ENCODE assay signal across 18 mouse cellular contexts in the genomic region with DNA sequence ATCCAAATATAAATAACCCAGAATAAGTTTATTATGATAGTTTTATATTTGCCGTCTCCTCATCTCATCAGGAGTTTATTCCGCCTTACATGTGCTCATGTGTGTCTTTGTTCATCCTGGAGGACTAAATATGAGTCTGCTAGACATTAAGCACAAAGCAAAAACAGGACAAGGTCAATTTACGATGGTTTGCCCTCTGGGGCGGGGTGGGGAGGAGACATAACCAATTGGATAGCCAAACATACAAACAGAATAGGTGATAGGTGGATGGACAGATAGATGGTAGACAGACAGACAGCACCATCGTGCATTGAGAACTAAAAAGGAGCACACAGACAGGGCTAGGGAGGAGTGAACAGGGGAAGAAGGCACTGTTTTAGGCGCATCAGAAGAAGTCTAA. TPM values are rescaled to one million over a fixed set of nuclear protein-coding genes. Genes with fewer than 3 reads are reported as not detected.
A peak's percentile ranks its signal among the peaks of the same experiment; 100 is the strongest.
DNase-seq lines count a peak whose midpoint lies in the region; ATAC-seq and TF ChIP-seq lines count a peak whose summit lies in the region.
"Had no signal": no experiment of that assay in that cellular context is flagged by ENCODE, and none has a peak within 500 bp of the region (broad histone marks: within the 10 kb centered on the region; RNA-seq: fewer than 3 reads in every experiment).

No protein-coding gene starts in this region.

- TF ChIP-seq CTCF in kidney, adult 2 months (conservative IDR thresholded peaks at IDR 0.05; ENCODE audit: insufficient read depth, insufficient read length, low read depth, low read length), result no peak

- no peak overlapping the region for H3K4me3 ChIP-seq in heart, embryonic 12.5 days
- no peak overlapping the region for H3K4me3 ChIP-seq in kidney, adult 2 months (ENCODE audit: insufficient read depth, low read depth, low read length)
- no peak overlapping the region for H3K4me3 ChIP-seq in midbrain, embryonic 11.5 days (ENCODE audit: low read depth, low read length)
- no peak overlapping the region for H3K4me3 ChIP-seq in midbrain, embryonic 13.5 days (replicated peaks)
- H3K4me3 ChIP-seq: hindbrain, embryonic 12.5 days had no signal

- no peak for DNase-seq in heart, adult 8-10 months (ENCODE audit: low spot score)
- no peak for DNase-seq in kidney, adult 2 months
- no peak for DNase-seq in kidney, adult 8-10 months
- DNase-seq in midbrain, embryonic 11.5 days (ENCODE audit: low spot score, missing footprints), result peak; percentile 66
- DNase-seq: adrenal gland, postnatal 36 days; B cell, adult 2 months; cerebellum, adult 9-10 months had no signal

- no peak overlapping the region for H3K4me2 ChIP-seq in heart, embryonic 12.5 days
- H3K4me2 ChIP-seq in midbrain, embryonic 11.5 days, result no peak overlapping the region
- no peak overlapping the region for H3K4me2 ChIP-seq in midbrain, embryonic 13.5 days (replicated peaks)
- H3K4me2 ChIP-seq: hindbrain, embryonic 12.5 days had no signal

- H3K27me3 ChIP-seq in heart, embryonic 12.5 days (replicated peaks), result no peaks in the 10 kb centered on the region
- no peaks in the 10 kb centered on the region for H3K27me3 ChIP-seq in kidney, adult 2 months (replicated peaks; ENCODE audit: control insufficient read depth, insufficient read depth, low read length)
- H3K27me3 ChIP-seq in midbrain, embryonic 11.5 days (ENCODE audit: control insufficient read depth, insufficient read depth, low read length), result no peaks in the 10 kb centered on the region
- H3K27me3 ChIP-seq in midbrain, embryonic 13.5 days, result peaks cover 4% of the 10 kb centered on the region; the same call in 1 of the 2 replicates
- H3K27me3 ChIP-seq: CH12.LX, Patski had no signal

- H3K27ac ChIP-seq in heart, embryonic 12.5 days (ENCODE audit: poor library complexity, severe bottlenecking), result peak overlapping the region; percentile 59
- H3K27ac ChIP-seq in kidney, adult 2 months (ENCODE audit: insufficient read depth, low read depth, low read length), result peak overlapping the region; percentile 73
- H3K27ac ChIP-seq in midbrain, embryonic 11.5 days (ENCODE audit: low read depth, low read length), result no peak overlapping the region
- no peak overlapping the region for H3K27ac ChIP-seq in midbrain, embryonic 13.5 days
- H3K27ac ChIP-seq: hindbrain, embryonic 12.5 days; macrophage had no signal

- 78% methylated on average over 6 of the region's 6 CpGs for WGBS in heart, embryonic 12.5 days
- WGBS in kidney, adult 2 months, result 84% methylated on average over 6 of the region's 6 CpGs
- WGBS in midbrain, embryonic 11.5 days, result 93% methylated on average over 6 of the region's 6 CpGs
- WGBS in midbrain, embryonic 13.5 days, result 92% methylated on average over 6 of the region's 6 CpGs

- no peaks in the 10 kb centered on the region for H3K36me3 ChIP-seq in heart, embryonic 12.5 days
- H3K36me3 ChIP-seq in kidney, adult 2 months (ENCODE audit: control insufficient read depth, insufficient read depth, low read length), result no peaks in the 10 kb centered on the region
- H3K36me3 ChIP-seq in midbrain, embryonic 11.5 days (ENCODE audit: control insufficient read depth, insufficient read depth, low read length), result no peaks in the 10 kb centered on the region
- H3K36me3 ChIP-seq in midbrain, embryonic 13.5 days, result no peaks in the 10 kb centered on the region
- H3K36me3 ChIP-seq: G1E; hindbrain, embryonic 12.5 days had no signal

- TF ChIP-seq POLR2A in kidney, adult 2 months (IDR thresholded peaks at IDR 0.05; ENCODE audit: low read depth, low read length), result no peak

- no peak for ATAC-seq in heart, embryonic 12.5 days (ENCODE audit: insufficient number of reproducible peaks, low FRiP score)
- no peak for ATAC-seq in midbrain, embryonic 11.5 days (ENCODE audit: low FRiP score)
- ATAC-seq in midbrain, embryonic 13.5 days, result no peak
- ATAC-seq in erythroblast, adult 5-6 weeks (replicated peaks; ENCODE audit: low FRiP score, poor library complexity, severe bottlenecking), result no peak
- ATAC-seq: inflammation-experienced regulatory T-cells, adult 6 months; lung, postnatal 0 days; Patski had no signal

- H3K9me3 ChIP-seq in heart, embryonic 12.5 days (replicated peaks), result no peaks in the 10 kb centered on the region
- H3K9me3 ChIP-seq in midbrain, embryonic 11.5 days (ENCODE audit: control insufficient read depth, low read length), result no peaks in the 10 kb centered on the region
- H3K9me3 ChIP-seq in midbrain, embryonic 13.5 days, result no peaks in the 10 kb centered on the region
- H3K9me3 ChIP-seq: hindbrain, embryonic 12.5 days had no signal

- H3K4me1 ChIP-seq in heart, embryonic 12.5 days (replicated peaks), result peaks cover 52% of the 10 kb centered on the region
- peaks cover 37% of the 10 kb centered on the region for H3K4me1 ChIP-seq in kidney, adult 2 months (ENCODE audit: control insufficient read depth, insufficient read depth, low read length)
- H3K4me1 ChIP-seq in midbrain, embryonic 11.5 days (ENCODE audit: control insufficient read depth, insufficient read depth, low read length), result peaks cover 26% of the 10 kb centered on the region
- H3K4me1 ChIP-seq in midbrain, embryonic 13.5 days (replicated peaks), result peaks cover 36% of the 10 kb centered on the region

- no peak overlapping the region for H3K9ac ChIP-seq in heart, embryonic 12.5 days
- no peak overlapping the region for H3K9ac ChIP-seq in midbrain, embryonic 11.5 days (ENCODE audit: low read length)
- no peak overlapping the region for H3K9ac ChIP-seq in midbrain, embryonic 13.5 days (replicated peaks)
- H3K9ac ChIP-seq: hindbrain, embryonic 12.5 days had no signal

RNA-seq across cellular contexts. Expression of gene Ccdc141, which starts 3.4 kb away (rescaled TPM):
- polyA plus RNA-seq in heart, embryonic 12.5 days (2016; fragmentation: Nextera tagmentation; extraction: Ambion mirVana), result 191 and 206 TPM in 2 replicates
- 100 to 1,000 TPM; 169 to 239 (median 208) TPM for total RNA-seq in heart, adult 8-10 months (2022)
- 12.8 and 16.0 TPM in 2 replicates for polyA plus RNA-seq in kidney, adult 2 months (2012; rRNA removed)
- polyA plus RNA-seq in midbrain, embryonic 11.5 days (2014; fragmentation: Nextera tagmentation; extraction: Ambion mirVana), result 2.5 and 4.4 TPM in 2 replicates
- polyA plus RNA-seq in midbrain, embryonic 13.5 days (2015; fragmentation: Nextera tagmentation; extraction: Ambion mirVana), result 5.4 and 6.4 TPM in 2 replicates
- 0.42 and 4.4 TPM in 2 replicates for total RNA-seq in erythroblast, adult 5-6 weeks (2015; ENCODE audit: low replicate concordance)
- total RNA-seq in erythroblast, adult 5-6 weeks (2017; ENCODE audit: low replicate concordance), result 2.0 and 3.5 TPM in 2 replicates
- total RNA-seq: CH12.LX; granulocyte monocyte progenitor cell, adult 5-6 weeks had no signal
- polyA plus RNA-seq: G1E had no signal

Comparison
In these comparisons a context has a peak if more than half of its experiments do, and no peak if none do; other contexts are left out.
1. H3K27ac ChIP-seq: peak in heart, embryonic 12.5 days (single experiment) and kidney, adult 2 months (single experiment); none in midbrain, embryonic 11.5 days (single experiment) and midbrain, embryonic 13.5 days (single experiment).
2. RNA of gene Ccdc141, which starts 3.4 kb away (polyA plus RNA-seq): 191 to 206 TPM in heart, embryonic 12.5 days; 12.8 to 16.0 TPM in kidney, adult 2 months, 5.4 to 6.4 TPM in midbrain, embryonic 13.5 days and 2.5 to 4.4 TPM in midbrain, embryonic 11.5 days; every median in the first group is over 10 times any median in the second.